Mouse (Mus musculus) cerebellum, adult 2 months (tissue): ENCODE results near the gene Jpt1.

Experiments
- CTCF ChIP-seq: fragments of 200-500 bp; IDR thresholded peaks from 2 replicates; pipeline ENCODE4 v1.5.1; 2011; ENCODE audit warnings: low read depth, mild to moderate bottlenecking, control low read depth, low read length, moderate library complexity, borderline replicate concordance; ENCODE audit not compliant: insufficient read depth
- POLR2A ChIP-seq: fragments of 200-500 bp; IDR thresholded peaks from 2 replicates; pipeline ENCODE4 v1.6.1; 2011; ENCODE audit warnings: low read length, control low read depth, borderline replicate concordance; ENCODE audit not compliant: insufficient read depth

DNA sequence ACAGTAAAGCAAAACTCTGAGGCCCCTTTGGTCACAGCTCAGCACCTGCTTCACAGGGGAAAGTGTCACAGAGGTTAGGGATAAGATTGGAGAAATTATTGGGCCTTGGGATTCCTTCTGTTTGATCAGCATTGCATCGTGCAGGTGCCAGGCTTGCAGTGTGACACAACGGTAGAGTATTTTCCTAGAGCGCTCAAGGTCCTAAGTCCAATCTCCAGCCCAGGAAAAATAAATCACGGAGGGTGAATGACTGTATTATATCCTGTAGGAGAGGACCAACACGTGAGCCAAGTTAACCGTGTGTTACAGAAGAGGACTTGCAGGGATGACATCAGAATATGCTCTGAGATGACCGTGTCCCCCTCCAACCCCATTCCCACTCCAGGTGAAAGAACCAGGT, 64.0 kb downstream of the Jpt1 start:
- no peak for TF ChIP-seq POLR2A
- no peak for TF ChIP-seq CTCF
